Mouse (Mus musculus) stomach, embryonic 14.5 days (tissue): Measurements from ENCODE around the gene Cenpv. TPM values are rescaled to one million over a fixed set of nuclear protein-coding genes. Genes with fewer than 3 reads are reported as not detected.

Experiments used
- polyA plus RNA-seq: library from polyadenylated mRNA; unstranded; fragments of >200 nt; fragmentation: Nextera tagmentation; extraction: Ambion mirVana; gene quantifications from 2 replicates; pipeline ENCODE4 v1.2.1, GENCODE M21; 2014

Gene Cenpv
- polyA plus RNA-seq, 1 experiment from 2014 or later, result 16.2 TPM

Other genes starting within 250 kb of the Cenpv start
- 9.9 and 11.1 TPM in 2 replicates for gene Pigl, start 80.8 kb downstream of the Cenpv start, polyA plus RNA-seq
- gene Ncor1, start 80.7 kb downstream of the Cenpv start, polyA plus RNA-seq, result 123 and 144 TPM in 2 replicates
- gene Ubb, start 11.9 kb upstream of the Cenpv start, polyA plus RNA-seq, result 3,062 and 3,133 TPM in 2 replicates
- 12.0 and 12.8 TPM in 2 replicates for gene Trpv2, start 35.2 kb upstream of the Cenpv start, polyA plus RNA-seq
- gene Lrrc75a, start 109.3 kb upstream of the Cenpv start, polyA plus RNA-seq, result 9.0 and 10.1 TPM in 2 replicates
- gene Mmgt2, start 109.4 kb upstream of the Cenpv start, polyA plus RNA-seq, result 49.6 and 50.5 TPM in 2 replicates
- gene Zfp287, start 192.6 kb upstream of the Cenpv start, polyA plus RNA-seq, result 10.1 and 10.9 TPM in 2 replicates
- gene Gm10428, start 213.8 kb upstream of the Cenpv start, polyA plus RNA-seq, result not detected in 2 replicates